Mouse (Mus musculus): ENCODE results near the gene Syngr3.

DNA sequence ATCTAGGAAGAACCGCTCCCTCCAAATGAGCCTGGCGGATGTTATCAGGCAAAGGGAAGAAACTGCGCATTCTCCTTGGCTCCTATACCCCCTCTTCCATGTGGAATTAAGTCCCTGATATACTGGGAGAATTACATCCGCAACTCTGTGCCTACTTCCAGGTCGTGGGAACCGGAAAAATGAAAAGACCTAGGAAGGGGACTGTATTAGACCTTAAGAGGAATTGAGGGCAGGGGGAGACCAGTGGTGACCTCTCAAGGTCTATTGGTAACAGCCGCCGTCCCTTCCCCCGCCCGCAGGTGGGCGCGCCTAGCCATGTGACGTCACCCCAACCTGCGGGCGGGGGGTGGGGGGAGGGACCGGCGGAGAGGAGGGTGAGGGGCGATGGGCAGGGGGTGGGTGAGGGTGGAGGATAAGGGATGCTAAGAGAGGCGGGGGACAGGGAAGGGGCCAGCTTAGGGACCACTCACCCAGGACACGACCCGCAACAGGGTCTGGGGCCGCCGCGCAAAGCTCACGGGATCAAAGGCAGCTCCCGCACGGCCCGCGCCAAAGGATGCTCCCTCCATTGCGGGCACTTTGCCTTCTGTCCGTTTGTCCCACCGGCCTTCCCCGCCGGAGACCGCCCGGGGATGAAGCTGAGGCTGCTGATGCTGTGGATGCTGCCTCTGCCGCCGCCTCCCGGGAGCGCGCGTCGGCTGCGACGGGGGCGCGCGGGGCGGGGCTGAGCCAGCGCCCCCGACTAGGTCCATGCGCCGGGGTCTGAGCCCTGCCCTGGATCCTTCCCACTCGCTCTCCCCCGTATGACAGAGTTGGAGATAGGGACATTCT is at the start of gene Syngr3:
- TF ChIP-seq POLR2A (IDR thresholded peaks at IDR 0.05; ENCODE audit: control insufficient read depth, low read depth, low read length) (no peak), CTCF (IDR thresholded peaks at IDR 0.05; ENCODE audit: control insufficient read depth, insufficient read depth, insufficient replicate concordance, low read depth, low read length) (no peak)

All from testis, adult 2 months (tissue).